Comparison of ENCODE assay signal across 12 mouse cellular contexts in the genomic region with DNA sequence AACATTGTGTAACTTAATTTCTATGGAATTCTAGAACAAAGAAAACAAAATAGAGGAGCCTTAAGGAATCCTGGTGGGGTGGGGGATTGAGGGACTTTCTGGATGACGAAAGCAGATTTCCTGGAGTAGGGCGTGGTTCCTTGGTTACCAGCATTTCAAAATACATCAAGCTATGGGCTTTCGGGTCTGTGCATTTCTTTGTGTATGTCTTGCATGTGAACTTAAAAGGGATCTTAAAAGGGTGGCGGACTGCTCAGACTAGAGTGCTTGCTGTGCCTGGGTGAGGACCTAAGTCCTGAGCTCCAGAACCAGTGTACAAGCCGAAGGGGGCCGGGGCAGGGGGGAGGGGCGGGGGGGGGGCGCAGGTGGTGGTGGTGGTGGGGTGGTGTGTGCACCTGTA.
A peak's percentile ranks its signal among the peaks of the same experiment; 100 is the strongest.
DNase-seq lines count a peak whose midpoint lies in the region; ATAC-seq and TF ChIP-seq lines count a peak whose summit lies in the region.
"Had no signal": no experiment of that assay in that cellular context is flagged by ENCODE, and none has a peak within 500 bp of the region (broad histone marks: within the 10 kb centered on the region; RNA-seq: fewer than 3 reads in every experiment).

No protein-coding gene starts in this region.

- H3K9ac ChIP-seq in hindbrain, embryonic 16.5 days (ENCODE audit: low read depth, low read length), result no peak overlapping the region
- H3K9ac ChIP-seq: liver, embryonic 13.5 days had no signal

- no peak overlapping the region; the same call in 1 of the 2 replicates for H3K4me2 ChIP-seq in hindbrain, embryonic 16.5 days (ENCODE audit: low read length)
- H3K4me2 ChIP-seq: liver, embryonic 13.5 days had no signal

- peaks cover 46% of the 10 kb centered on the region for H3K4me1 ChIP-seq in hindbrain, embryonic 10.5 days (replicated peaks)
- H3K4me1 ChIP-seq in hindbrain, embryonic 16.5 days (ENCODE audit: control insufficient read depth, insufficient read depth, low read depth, low read length), result peaks cover 11% of the 10 kb centered on the region
- peaks cover 34% of the 10 kb centered on the region for H3K4me1 ChIP-seq in thymus, adult 2 months (replicated peaks; ENCODE audit: control insufficient read depth, insufficient read depth, low read length)

- no peak for TF ChIP-seq CTCF in thymus, adult 2 months (IDR thresholded peaks at IDR 0.05; ENCODE audit: borderline replicate concordance, control insufficient read depth, extremely low read depth, insufficient read depth, low read length, poor library complexity)

- DNase-seq in hindbrain, embryonic 10.5 days (ENCODE audit: low spot score), result no peak
- peak; percentile 7 for DNase-seq in thymus, adult 2 months
- DNase-seq in thymus, adult 18-20 months, result no peak
- DNase-seq in induced T-regulatory cell, adult 2 months (ENCODE audit: low read depth), result peak; percentile 34
- DNase-seq in natural killer cell, adult 2 months (ENCODE audit: low spot score in 2 of 2), result no peak
- DNase-seq in layer of hippocampus, postnatal 25 days (ENCODE audit: extremely low spot score in 1 of 2, low spot score in 1 of 2), result no peak
- no peak for DNase-seq in layer of hippocampus, adult 9-11 months
- DNase-seq: adrenal gland, postnatal 36 days; cerebellum, adult 8-10 months had no signal

- WGBS in hindbrain, embryonic 10.5 days, result 79% methylated on average over 8 of the region's 8 CpGs
- 48% methylated on average over 7 of the region's 8 CpGs for WGBS in hindbrain, embryonic 16.5 days
- 56% methylated on average over 7 of the region's 8 CpGs for whole genome bisulfite sequencing in thymus, adult 2 months

- no peak for TF ChIP-seq POLR2A in thymus, adult 2 months (IDR thresholded peaks at IDR 0.05; ENCODE audit: control insufficient read depth, extremely low read depth, insufficient read depth, low read length, poor library complexity)

- H3K36me3 ChIP-seq in hindbrain, embryonic 10.5 days, result no peaks in the 10 kb centered on the region
- H3K36me3 ChIP-seq in hindbrain, embryonic 16.5 days (ENCODE audit: control insufficient read depth, insufficient read depth, low read length), result no peaks in the 10 kb centered on the region
- no peaks in the 10 kb centered on the region for H3K36me3 ChIP-seq in thymus, adult 2 months (ENCODE audit: control insufficient read depth, insufficient read depth, low read length)
- H3K36me3 ChIP-seq: liver, embryonic 13.5 days had no signal

- H3K9me3 ChIP-seq in hindbrain, embryonic 10.5 days, result no peaks in the 10 kb centered on the region
- no peaks in the 10 kb centered on the region for H3K9me3 ChIP-seq in hindbrain, embryonic 16.5 days (ENCODE audit: control insufficient read depth, low read length)
- H3K9me3 ChIP-seq: liver, embryonic 13.5 days had no signal

- H3K4me3 ChIP-seq in hindbrain, embryonic 10.5 days, result no peak overlapping the region
- H3K4me3 ChIP-seq in hindbrain, embryonic 16.5 days (ENCODE audit: low read length), result no peak overlapping the region
- H3K4me3 ChIP-seq in thymus, adult 2 months (ENCODE audit: control insufficient read depth, insufficient read depth, low read length), result no peak overlapping the region
- H3K4me3 ChIP-seq: liver, embryonic 13.5 days had no signal

- no peaks in the 10 kb centered on the region for H3K27me3 ChIP-seq in hindbrain, embryonic 10.5 days (ENCODE audit: insufficient read depth, poor library complexity, severe bottlenecking)
- no peaks in the 10 kb centered on the region for H3K27me3 ChIP-seq in hindbrain, embryonic 16.5 days (replicated peaks; ENCODE audit: control insufficient read depth, insufficient read depth, low read length)
- no peaks in the 10 kb centered on the region for H3K27me3 ChIP-seq in thymus, adult 2 months (ENCODE audit: control insufficient read depth, insufficient read depth, low read length)
- H3K27me3 ChIP-seq: liver, embryonic 13.5 days had no signal

- H3K27ac ChIP-seq in hindbrain, embryonic 10.5 days, result peak overlapping the region; percentile 8; the same call in 1 of the 2 replicates
- H3K27ac ChIP-seq in hindbrain, embryonic 16.5 days (ENCODE audit: low read depth, low read length), result no peak overlapping the region
- no peak overlapping the region for H3K27ac ChIP-seq in thymus, adult 2 months (ENCODE audit: control insufficient read depth, insufficient read depth, low read length)
- H3K27ac ChIP-seq: liver, embryonic 13.5 days had no signal

- ATAC-seq in hindbrain, embryonic 16.5 days, result no peak
- ATAC-seq: inflammation-experienced regulatory T-cells, adult 6 months had no signal

Comparison
In these comparisons a context has a peak if more than half of its experiments do, and no peak if none do; other contexts are left out.
1. DNase-seq: peak in thymus, adult 2 months (single experiment) and induced T-regulatory cell, adult 2 months (single experiment); none in hindbrain, embryonic 10.5 days (single experiment), thymus, adult 18-20 months (0 of 2), natural killer cell, adult 2 months (0 of 2), layer of hippocampus, postnatal 25 days (0 of 2) and layer of hippocampus, adult 9-11 months (single experiment).